Mouse (Mus musculus): Measurements from ENCODE around the gene Tfec. TPM values are rescaled to one million over a fixed set of nuclear protein-coding genes. Genes with fewer than 3 reads are reported as not detected.

Tfec gene
- 0.19 TPM for polyA plus RNA-seq (2017; shearing (Covaris generic))

GRCm38 (mm10) chr6:16898251-16898862 lies at the start of gene Tfec:
Tfec (minus strand) TSS chr6:16898441.

Other genes with a start within 250 kb of the Tfec start
- 217 TPM for gene Tes, start 166.7 kb upstream of the Tfec start, polyA plus RNA-seq (2017; shearing (Covaris generic))